Mouse (Mus musculus): ENCODE results near the gene Galnt16. TPM values are rescaled to one million over a fixed set of nuclear protein-coding genes. Genes with fewer than 3 reads are reported as not detected.

Galnt16 gene
- polyA plus RNA-seq, 1 experiment, result not detected

GRCm38 (mm10) chr12:80577049-80577448 is 59.0 kb downstream of the Galnt16 start:
- Histone ChIP-seq H3K4me1 (no peaks in the 10 kb centered on the region; the same call in 1 of the 2 replicates), H3K27me3 (replicated peaks) (peaks cover 72% of the 10 kb centered on the region), H3K36me3 (replicated peaks; ENCODE audit: low read length) (no peaks in the 10 kb centered on the region), H3K4me3 (replicated peaks) (no peak overlapping the region), H3K9me3 (no peaks in the 10 kb centered on the region)
- TF ChIP-seq GATA1 (IDR thresholded peaks at IDR 0.05; ENCODE audit: borderline replicate concordance, low read length), result no peak
- no peak for TF ChIP-seq FLI1 (IDR thresholded peaks at IDR 0.05; ENCODE audit: low read length)

DNA sequence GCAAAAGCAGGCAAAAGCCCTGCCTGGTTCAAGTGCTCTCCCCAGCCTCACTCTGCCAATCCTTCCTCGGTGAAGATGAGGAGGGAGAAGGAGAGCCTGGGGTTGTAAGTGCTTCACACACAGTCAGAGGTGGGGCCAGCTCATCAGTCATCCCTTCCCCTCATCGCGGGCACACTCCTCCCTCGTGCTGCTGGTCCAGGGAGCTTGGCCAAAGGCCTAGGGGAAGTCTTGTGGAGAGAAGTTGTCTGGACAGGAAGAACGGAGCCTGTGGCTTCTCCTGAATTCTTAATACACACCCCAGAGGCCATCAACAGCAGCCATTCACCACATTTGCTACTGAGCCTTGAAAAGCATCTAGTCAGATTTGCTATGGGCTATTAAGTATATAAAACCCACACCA is 63.3 kb downstream of the Galnt16 start:
- no peaks in the 10 kb centered on the region; the same call in 1 of the 2 replicates for H3K4me1 ChIP-seq
- TF ChIP-seq FLI1 (IDR thresholded peaks at IDR 0.05; ENCODE audit: low read length) (no peak), GATA1 (IDR thresholded peaks at IDR 0.05; ENCODE audit: borderline replicate concordance, low read length) (no peak)
- peaks cover 3% of the 10 kb centered on the region; the same call in 1 of the 2 replicates for H3K9me3 ChIP-seq
- H3K36me3 ChIP-seq (replicated peaks; ENCODE audit: low read length), result no peaks in the 10 kb centered on the region
- H3K27me3 ChIP-seq (replicated peaks), result peaks cover 62% of the 10 kb centered on the region
- H3K4me3 ChIP-seq (replicated peaks), result no peak overlapping the region

GRCm38 (mm10) chr12:80584973-80585372 is 66.9 kb downstream of the Galnt16 start:
- Histone ChIP-seq H3K4me1 (no peaks in the 10 kb centered on the region; the same call in 1 of the 2 replicates), H3K27me3 (replicated peaks) (peaks cover 51% of the 10 kb centered on the region), H3K9me3 (peaks cover 3% of the 10 kb centered on the region; the same call in 1 of the 2 replicates), H3K4me3 (replicated peaks) (no peak overlapping the region), H3K36me3 (replicated peaks; ENCODE audit: low read length) (no peaks in the 10 kb centered on the region)
- TF ChIP-seq GATA1 (IDR thresholded peaks at IDR 0.05; ENCODE audit: borderline replicate concordance, low read length) (no peak), FLI1 (IDR thresholded peaks at IDR 0.05; ENCODE audit: low read length) (no peak)

GRCm38 (mm10) chr12:80594141-80594540 is 76.1 kb downstream of the Galnt16 start:
- peaks cover 7% of the 10 kb centered on the region; the same call in 1 of the 2 replicates for H3K4me1 ChIP-seq
- no peaks in the 10 kb centered on the region for H3K9me3 ChIP-seq
- H3K36me3 ChIP-seq (replicated peaks; ENCODE audit: low read length), result no peaks in the 10 kb centered on the region
- H3K4me3 ChIP-seq (replicated peaks), result no peak overlapping the region
- TF ChIP-seq FLI1 (IDR thresholded peaks at IDR 0.05; ENCODE audit: low read length), result no peak
- TF ChIP-seq GATA1 (IDR thresholded peaks at IDR 0.05; ENCODE audit: borderline replicate concordance, low read length), result no peak
- peaks cover 66% of the 10 kb centered on the region for H3K27me3 ChIP-seq (replicated peaks)

- TF ChIP-seq FLI1 (IDR thresholded peaks at IDR 0.05; ENCODE audit: low read length) (no peak), GATA1 (IDR thresholded peaks at IDR 0.05; ENCODE audit: borderline replicate concordance, low read length) (no peak)
- Histone ChIP-seq H3K4me1 (peaks cover 7% of the 10 kb centered on the region; the same call in 1 of the 2 replicates), H3K27me3 (replicated peaks) (peaks cover 67% of the 10 kb centered on the region), H3K9me3 (no peaks in the 10 kb centered on the region), H3K4me3 (replicated peaks) (no peak overlapping the region), H3K36me3 (replicated peaks; ENCODE audit: low read length) (no peaks in the 10 kb centered on the region)
These were observed 76.7 kb downstream of the Galnt16 start for GRCm38 (mm10) chr12:80594781-80595180.

- Histone ChIP-seq H3K9me3 (no peaks in the 10 kb centered on the region), H3K4me3 (replicated peaks) (no peak overlapping the region), H3K36me3 (replicated peaks; ENCODE audit: low read length) (no peaks in the 10 kb centered on the region), H3K4me1 (peaks cover 7% of the 10 kb centered on the region; the same call in 1 of the 2 replicates), H3K27me3 (replicated peaks) (peaks cover 73% of the 10 kb centered on the region)
- TF ChIP-seq GATA1 (IDR thresholded peaks at IDR 0.05; ENCODE audit: borderline replicate concordance, low read length) (no peak), FLI1 (IDR thresholded peaks at IDR 0.05; ENCODE audit: low read length) (no peak)
These were observed 77.5 kb downstream of the Galnt16 start for GRCm38 (mm10) chr12:80595566-80595965.

GRCm38 (mm10) chr12:80595968-80596367 is 77.9 kb downstream of the Galnt16 start:
- Histone ChIP-seq H3K4me3 (replicated peaks) (no peak overlapping the region), H3K4me1 (peaks cover 7% of the 10 kb centered on the region; the same call in 1 of the 2 replicates), H3K36me3 (replicated peaks; ENCODE audit: low read length) (no peaks in the 10 kb centered on the region), H3K9me3 (no peaks in the 10 kb centered on the region), H3K27me3 (replicated peaks) (peaks cover 74% of the 10 kb centered on the region)
- TF ChIP-seq GATA1 (IDR thresholded peaks at IDR 0.05; ENCODE audit: borderline replicate concordance, low read length) (no peak), FLI1 (IDR thresholded peaks at IDR 0.05; ENCODE audit: low read length) (no peak)

DNA sequence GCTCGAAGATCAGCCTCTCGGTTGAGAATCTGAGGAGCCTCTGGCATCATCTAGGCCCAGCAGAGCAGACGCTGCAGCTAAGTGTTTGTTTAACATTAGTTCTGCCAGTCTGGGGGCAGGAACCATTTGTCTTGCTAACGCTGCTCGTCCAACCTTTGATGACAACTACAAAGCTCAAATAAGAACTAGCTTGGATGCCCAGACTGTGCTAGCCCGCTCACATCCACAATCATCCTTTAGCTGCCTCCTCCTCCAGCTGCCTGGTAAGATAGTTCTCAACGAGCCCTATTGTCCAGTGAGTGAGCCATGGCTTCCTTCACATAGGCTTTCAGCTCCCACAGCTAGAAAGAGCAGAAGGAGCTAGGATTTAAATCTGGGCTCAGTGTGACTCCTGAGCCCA is 80.2 kb downstream of the Galnt16 start:
- H3K27me3 ChIP-seq (replicated peaks), result peaks cover 82% of the 10 kb centered on the region
- TF ChIP-seq GATA1 (IDR thresholded peaks at IDR 0.05; ENCODE audit: borderline replicate concordance, low read length) (no peak), FLI1 (IDR thresholded peaks at IDR 0.05; ENCODE audit: low read length) (no peak)
- no peaks in the 10 kb centered on the region for H3K9me3 ChIP-seq
- H3K36me3 ChIP-seq (replicated peaks; ENCODE audit: low read length), result no peaks in the 10 kb centered on the region
- no peak overlapping the region for H3K4me3 ChIP-seq (replicated peaks)
- H3K4me1 ChIP-seq, result peaks cover 2% of the 10 kb centered on the region

GRCm38 (mm10) chr12:80598756-80599155 is 80.7 kb downstream of the Galnt16 start:
- Histone ChIP-seq H3K9me3 (no peaks in the 10 kb centered on the region), H3K4me1 (peaks cover 7% of the 10 kb centered on the region), H3K27me3 (replicated peaks) (peaks cover 79% of the 10 kb centered on the region), H3K4me3 (replicated peaks) (no peak overlapping the region), H3K36me3 (replicated peaks; ENCODE audit: low read length) (no peaks in the 10 kb centered on the region)
- TF ChIP-seq FLI1 (IDR thresholded peaks at IDR 0.05; ENCODE audit: low read length), result no peak
- no peak for TF ChIP-seq GATA1 (IDR thresholded peaks at IDR 0.05; ENCODE audit: borderline replicate concordance, low read length)

DNA sequence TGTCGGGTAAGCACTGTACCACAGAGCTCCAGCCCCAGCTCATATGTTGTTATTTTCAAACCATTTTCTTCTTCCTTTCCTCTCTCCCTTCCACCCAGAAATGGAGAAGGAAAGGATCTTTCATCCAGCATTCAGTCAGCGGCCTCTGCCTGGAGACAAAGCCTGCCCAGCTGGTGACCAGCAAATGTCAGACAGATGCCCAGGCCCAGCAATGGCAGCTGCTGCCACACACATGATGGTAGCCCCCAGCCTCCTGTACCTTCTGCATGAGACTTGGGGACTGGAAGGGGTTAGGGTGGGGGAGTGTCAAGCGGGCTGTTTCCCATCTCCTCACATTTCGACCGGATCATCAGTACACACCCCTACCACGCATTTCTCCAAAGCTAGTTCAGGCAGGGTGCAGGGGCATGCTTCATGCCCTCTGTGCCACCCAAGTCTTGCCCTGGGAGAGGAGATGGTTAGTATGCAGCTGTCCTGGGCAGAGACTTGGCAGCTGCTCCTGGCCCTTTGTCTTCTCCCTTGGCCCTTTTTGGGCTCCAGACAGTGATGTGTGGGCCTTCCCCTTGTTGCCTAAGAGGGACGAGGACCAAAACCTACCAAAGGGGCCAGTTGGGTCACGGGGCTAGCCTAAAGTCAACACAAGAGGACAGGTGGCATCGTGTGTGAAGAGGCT is 83.7 kb downstream of the Galnt16 start:
- Histone ChIP-seq H3K27me3 (replicated peaks) (peaks cover 60% of the 10 kb centered on the region), H3K4me3 (replicated peaks) (no peak overlapping the region), H3K4me1 (peaks cover 13% of the 10 kb centered on the region), H3K9me3 (no peaks in the 10 kb centered on the region), H3K36me3 (replicated peaks; ENCODE audit: low read length) (no peaks in the 10 kb centered on the region)
- TF ChIP-seq FLI1 (IDR thresholded peaks at IDR 0.05; ENCODE audit: low read length) (no peak), GATA1 (IDR thresholded peaks at IDR 0.05; ENCODE audit: borderline replicate concordance, low read length) (no peak)
